Mouse (Mus musculus): Measurements from ENCODE around the gene Tbc1d2.
"Not testable (repeated sequence)": the region's sequence is repeated elsewhere in the genome, so short reads cannot be mapped to it uniquely, and the experiment has no call there.

Tbc1d2 gene

GRCm38 (mm10) chr4:46600473-46601257 is 49.3 kb downstream of the Tbc1d2 start:
- DNase-seq, result no peak

DNA sequence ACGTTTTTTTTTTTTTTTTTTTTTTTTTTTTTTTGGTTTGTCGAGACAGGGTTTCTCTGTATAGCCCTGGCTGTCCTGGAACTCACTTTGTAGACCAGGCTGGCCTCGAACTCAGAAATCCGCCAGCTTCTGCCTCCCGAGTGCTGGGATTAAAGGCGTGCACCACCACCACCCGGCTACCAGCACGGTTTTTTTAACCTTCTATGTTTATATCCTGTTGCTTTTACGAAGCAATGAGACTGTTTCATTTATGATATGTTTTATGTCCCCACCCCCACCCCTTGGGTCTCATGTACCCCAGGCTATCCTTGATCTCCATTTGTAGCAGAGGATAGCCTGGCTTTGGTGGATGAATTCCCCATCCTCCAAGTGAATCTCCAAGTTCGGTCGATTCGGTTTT is 50.4 kb downstream of the Tbc1d2 start:
- not testable (repeated sequence) for DNase-seq

DNA sequence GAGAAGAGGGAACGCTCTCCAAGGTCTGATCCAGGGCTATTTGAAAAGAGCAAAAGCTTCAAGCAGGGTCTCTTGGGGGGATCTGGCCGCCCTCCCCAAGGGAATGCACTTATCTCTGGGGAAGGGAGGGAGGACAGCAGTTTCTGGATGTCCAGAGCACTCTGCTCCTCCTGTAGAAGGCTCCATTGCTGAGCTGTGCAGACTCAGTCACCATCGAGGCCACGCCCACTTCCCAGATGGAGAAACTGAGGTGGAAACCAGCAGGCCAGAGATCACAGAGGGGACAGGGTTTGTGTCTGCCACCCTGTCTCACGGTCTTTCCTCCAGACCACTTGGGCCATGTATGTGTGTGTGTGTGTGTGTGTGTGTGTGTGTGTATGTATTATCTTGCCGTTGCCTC is 51.0 kb downstream of the Tbc1d2 start:
- no peak for DNase-seq

GRCm38 (mm10) chr4:46598111-46598510 is 51.9 kb downstream of the Tbc1d2 start:
- no peak for DNase-seq

DNA sequence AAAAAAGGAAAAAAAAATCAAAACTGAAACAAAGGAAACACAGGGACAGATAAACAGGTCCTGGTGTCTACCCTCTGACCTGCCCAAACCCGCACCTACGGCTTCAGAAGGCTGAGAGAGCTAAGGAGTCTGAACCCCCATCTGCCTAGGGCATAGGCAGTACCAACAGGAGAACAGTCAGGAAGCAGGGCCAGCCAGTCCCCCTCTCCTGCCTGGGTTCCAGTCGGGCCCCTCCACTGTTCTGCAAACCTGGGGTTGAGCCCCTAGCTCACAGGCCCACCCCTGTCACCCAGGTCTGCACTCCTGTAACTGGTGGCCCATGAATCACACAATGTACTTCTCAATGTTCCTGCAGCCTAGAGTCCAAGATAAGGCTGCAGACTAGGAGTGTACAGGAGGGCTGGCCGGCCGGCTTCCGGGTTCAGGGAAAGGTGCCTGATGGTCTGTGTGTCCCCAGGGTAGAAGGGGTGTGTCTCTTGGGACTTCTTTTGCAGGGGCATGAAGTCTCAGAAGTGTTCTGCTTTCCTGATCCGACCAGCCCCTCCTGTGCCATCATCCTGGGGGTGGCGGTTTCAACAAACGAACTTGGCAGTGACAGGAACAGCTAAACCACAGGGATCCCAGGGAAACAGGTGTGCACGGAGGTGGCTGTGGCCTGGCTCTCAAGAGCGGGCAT is 52.6 kb downstream of the Tbc1d2 start:
- DNase-seq, result no peak

GRCm38 (mm10) chr4:46596398-46596797 is 53.6 kb downstream of the Tbc1d2 start:
- DNase-seq, result no peak

DNA sequence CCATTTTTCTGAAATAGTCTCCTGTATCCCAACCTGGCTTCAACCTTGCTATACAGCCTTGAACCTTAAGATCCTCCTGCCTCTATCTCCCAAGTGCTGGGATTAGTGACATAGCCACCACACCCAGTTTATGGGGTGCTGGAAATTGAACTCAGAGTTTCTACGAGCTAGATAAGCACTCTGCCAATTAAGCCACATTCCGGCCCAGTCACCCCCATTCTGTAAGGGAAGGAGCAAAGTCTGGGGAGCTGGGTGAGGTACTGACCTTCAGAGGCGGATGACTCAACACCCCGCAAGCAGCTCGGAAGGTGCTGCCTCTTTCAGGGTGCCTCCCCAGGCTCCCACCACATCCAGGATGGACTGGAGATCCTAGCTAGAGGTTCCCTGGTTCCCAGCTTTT is 55.9 kb downstream of the Tbc1d2 start:
- DNase-seq, result no peak

DNA sequence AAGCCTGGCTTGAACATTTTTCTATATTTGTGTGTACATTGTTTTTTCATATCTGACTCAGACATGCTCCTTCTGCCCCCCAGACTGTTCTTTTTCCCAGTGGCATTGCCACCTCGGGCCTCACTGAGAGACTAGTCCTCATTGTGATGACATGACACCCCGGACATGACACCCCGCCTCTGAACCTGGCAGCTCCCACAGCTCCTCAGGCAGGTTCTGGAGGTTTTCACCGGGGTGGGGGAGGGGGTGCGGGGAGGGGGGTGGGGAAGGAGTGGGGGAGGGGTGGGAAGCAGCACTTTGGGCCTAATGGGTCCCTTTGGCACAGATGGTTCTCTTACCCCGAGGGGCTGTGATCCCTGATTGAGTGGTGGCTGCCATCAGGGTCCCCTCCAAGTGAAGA is 56.5 kb downstream of the Tbc1d2 start:
- DNase-seq, result no peak

- DNase-seq, result no peak
These were observed 58.0 kb downstream of the Tbc1d2 start for GRCm38 (mm10) chr4:46591833-46592520.

- no peak for DNase-seq
These were observed 59.2 kb downstream of the Tbc1d2 start for GRCm38 (mm10) chr4:46590810-46591209.

GRCm38 (mm10) chr4:46589946-46590684 is 59.9 kb downstream of the Tbc1d2 start:
- DNase-seq, result no peak

- DNase-seq, result no peak
These were observed 60.9 kb downstream of the Tbc1d2 start for GRCm38 (mm10) chr4:46589151-46589550.

DNA sequence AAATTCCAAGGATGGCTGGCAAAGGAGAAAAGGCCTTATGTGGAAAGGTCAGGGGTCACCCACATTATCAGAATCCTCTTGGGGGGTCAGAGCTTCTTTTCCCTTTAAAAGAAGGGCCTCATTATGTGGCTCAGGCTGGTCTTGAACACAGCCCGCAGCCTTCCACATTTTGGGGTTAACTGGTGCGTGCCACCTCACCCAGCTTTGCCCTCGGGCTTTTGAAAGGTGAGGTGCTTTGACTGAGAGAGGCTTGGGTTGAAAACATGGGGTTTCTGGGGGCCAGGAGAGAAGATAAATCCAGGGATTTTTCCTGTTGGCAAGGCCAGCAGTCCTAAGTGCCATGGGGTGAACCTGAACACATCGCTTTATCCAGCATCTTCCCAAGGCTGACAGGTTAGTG is 63.5 kb downstream of the Tbc1d2 start:
- no peak for DNase-seq

GRCm38 (mm10) chr4:46585811-46586190 is 64.2 kb downstream of the Tbc1d2 start:
- no peak for DNase-seq

DNA sequence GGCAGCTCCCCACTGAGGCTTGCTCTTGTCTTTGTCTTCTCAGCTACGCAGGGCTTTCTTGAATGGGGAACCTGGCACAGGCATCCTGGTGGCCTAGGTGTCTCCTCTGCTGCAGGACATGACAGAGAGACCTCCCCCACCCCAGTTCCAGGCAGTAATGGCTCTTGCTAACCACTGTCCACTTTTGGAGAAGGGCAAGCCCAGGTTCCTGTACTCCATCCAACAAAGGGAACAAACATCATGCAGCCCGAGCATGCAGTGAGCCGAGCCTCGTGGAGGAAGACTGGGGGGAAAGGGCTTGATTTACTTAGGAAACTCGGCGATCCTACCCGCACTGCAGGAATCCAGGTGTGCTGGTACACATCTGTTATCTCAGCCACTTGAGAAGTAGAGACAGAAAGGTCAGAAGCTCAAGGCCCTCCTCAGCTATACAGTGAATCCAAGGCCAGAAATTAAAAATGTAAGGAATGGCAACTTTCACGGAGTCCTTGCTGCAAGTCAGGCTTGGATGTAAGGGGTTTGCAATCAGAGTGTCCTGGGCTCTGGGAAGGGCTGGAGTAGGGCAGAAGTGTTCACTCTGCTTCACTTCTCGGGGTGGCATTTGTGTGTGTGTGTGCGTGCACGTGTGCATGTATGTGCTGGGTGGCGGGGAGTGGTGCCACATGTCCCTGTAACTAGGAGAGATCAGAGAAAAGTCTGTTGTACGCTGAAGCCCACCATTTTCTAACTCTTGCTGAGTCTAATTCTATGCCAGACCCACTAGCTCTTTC is 64.8 kb downstream of the Tbc1d2 start:
- DNase-seq, result no peak

DNA sequence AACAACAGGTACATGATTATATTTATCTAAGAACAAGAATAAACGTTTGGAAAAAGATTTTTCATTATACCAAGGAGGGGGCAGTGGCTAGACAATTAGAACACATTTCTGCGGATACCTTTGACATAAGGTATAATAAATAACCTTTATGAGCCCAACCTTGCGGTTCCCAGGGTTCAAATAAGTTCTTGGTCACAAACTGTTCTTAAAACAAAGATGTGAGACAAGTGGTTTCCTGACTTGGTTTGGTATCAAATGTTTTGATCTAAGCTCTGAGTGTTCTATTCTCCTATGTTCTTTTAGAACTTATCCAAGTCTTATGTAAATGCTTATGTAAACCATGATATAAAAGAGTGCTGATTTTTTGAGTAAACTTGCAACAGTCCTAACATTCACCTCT is 65.5 kb downstream of the Tbc1d2 start:
- DNase-seq, result not testable (repeated sequence)

DNA sequence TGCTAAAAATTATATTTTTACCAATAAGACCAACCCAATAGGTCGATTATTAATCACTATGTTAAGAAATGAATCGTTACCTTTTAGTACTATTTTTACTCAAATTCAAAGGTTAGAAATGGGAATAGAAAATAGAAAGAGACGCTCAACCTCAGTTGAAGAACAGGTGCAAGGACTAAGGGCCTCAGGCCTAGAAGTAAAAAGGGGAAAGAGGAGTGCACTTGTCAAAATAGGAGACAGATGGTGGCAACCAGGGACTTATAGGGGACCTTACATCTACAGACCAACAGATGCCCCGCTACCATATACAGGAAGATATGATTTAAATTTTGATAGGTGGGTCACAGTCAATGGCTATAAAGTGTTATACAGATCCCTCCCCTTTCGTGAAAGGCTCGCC is 65.9 kb downstream of the Tbc1d2 start:
- not testable (repeated sequence) for DNase-seq

DNA sequence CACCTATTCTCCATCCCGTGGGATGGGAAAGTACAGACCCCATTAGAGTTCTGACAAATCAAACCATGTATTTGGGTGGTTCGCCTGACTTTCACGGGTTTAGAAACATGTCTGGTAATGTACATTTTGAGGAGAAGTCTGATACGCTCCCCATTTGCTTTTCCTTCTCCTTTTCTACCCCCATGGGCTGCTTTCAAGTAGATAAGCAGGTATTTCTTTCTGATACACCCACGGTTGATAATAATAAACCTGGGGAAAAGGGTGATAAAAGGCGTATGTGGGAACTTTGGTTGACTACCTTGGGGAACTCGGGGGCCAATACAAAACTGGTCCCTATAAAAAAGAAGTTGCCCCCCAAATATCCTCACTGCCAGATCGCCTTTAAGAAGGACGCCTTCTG is 68.0 kb downstream of the Tbc1d2 start:
- DNase-seq, result not testable (repeated sequence)

DNA sequence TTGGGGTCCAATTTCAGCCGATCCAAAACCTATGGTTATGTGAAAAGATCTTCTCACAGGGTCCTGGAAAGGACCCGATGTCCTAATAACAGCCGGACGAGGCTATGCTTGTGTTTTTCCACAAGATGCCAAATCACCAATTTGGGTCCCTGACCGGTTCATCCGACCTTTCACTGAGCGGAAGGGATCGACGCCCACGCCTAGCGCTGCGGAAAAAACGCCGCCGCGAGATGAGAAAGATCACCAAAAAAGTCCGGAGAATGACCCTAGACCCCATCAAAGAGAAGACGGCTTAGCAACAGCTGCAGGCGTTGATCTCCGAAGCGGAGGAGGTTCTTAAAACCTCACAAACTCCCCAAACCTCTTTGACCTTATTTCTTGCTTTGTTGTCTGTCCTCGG is 68.4 kb downstream of the Tbc1d2 start:
- not testable (repeated sequence) for DNase-seq

- not testable (repeated sequence) for DNase-seq
These were observed 69.2 kb downstream of the Tbc1d2 start for GRCm38 (mm10) chr4:46580799-46581243.

- DNase-seq, result not testable (repeated sequence)
These were observed 71.1 kb downstream of the Tbc1d2 start for GRCm38 (mm10) chr4:46578796-46579346.

GRCm38 (mm10) chr4:46578228-46578627 is 71.8 kb downstream of the Tbc1d2 start:
- no peak for DNase-seq

Measured in embryo, embryonic 11 days (tissue).